Mouse (Mus musculus) C2C12 (cell line): Measurements from ENCODE around the gene Mrps24. TPM values are rescaled to one million over a fixed set of nuclear protein-coding genes. Genes with fewer than 3 reads are reported as not detected.

Experiments
- H3K27me3 ChIP-seq: one replicate; pipeline ENCODE4 v1.6.1; 2011; ENCODE audit not compliant: control insufficient read depth, insufficient read depth, insufficient read length
- H3K36me3 ChIP-seq: one replicate; pipeline ENCODE4 v1.6.1; 2011; ENCODE audit not compliant: control insufficient read depth, insufficient read depth
- H3K4me3 ChIP-seq: one replicate; pipeline ENCODE4 v1.5.1; 2011; ENCODE audit warnings: mild to moderate bottlenecking, control low read depth; ENCODE audit not compliant: poor library complexity, insufficient read depth, severe bottlenecking
- H3K79me2 ChIP-seq: one replicate; pipeline ENCODE4 v1.6.1; 2011; ENCODE audit not compliant: control insufficient read depth, insufficient read depth
- H3K79me3 ChIP-seq: one replicate; pipeline ENCODE4 v1.6.1; 2011; ENCODE audit warnings: low read depth, control low read depth
- H3ac ChIP-seq: one replicate; pipeline ENCODE3; 2011; ENCODE audit warnings: low read depth; ENCODE audit not compliant: control insufficient read depth, insufficient read length
- CEBPB ChIP-seq: IDR thresholded peaks from one replicate; pipeline ENCODE4 v1.6.1; 2011; ENCODE audit warnings: low read depth, mild to moderate bottlenecking, control low read depth, moderate library complexity
- CTCF ChIP-seq: IDR thresholded peaks from one replicate; pipeline ENCODE4 v1.5.1; 2011; ENCODE audit not compliant: control insufficient read depth, insufficient read depth, insufficient read length
- FOSL1 ChIP-seq: IDR thresholded peaks from one replicate; pipeline ENCODE4 v1.8.0; 2011; ENCODE audit warnings: mild to moderate bottlenecking, low read length; ENCODE audit not compliant: poor library complexity, insufficient read depth, severe bottlenecking
- MAX ChIP-seq: IDR thresholded peaks from one replicate; pipeline ENCODE4 v1.6.1; 2011; ENCODE audit warnings: mild to moderate bottlenecking, control low read depth
- MYOD1 ChIP-seq: IDR thresholded peaks from one replicate; pipeline ENCODE4 v1.6.1; 2011; ENCODE audit warnings: low read depth; ENCODE audit not compliant: control insufficient read depth, insufficient read length
- MYOG ChIP-seq: IDR thresholded peaks from one replicate; pipeline ENCODE4 v1.6.1; 2011; ENCODE audit not compliant: control insufficient read depth, insufficient read length; ENCODE audit errors: extremely low read depth
- USF1 ChIP-seq: IDR thresholded peaks from one replicate; pipeline ENCODE4 v1.6.1; 2011; ENCODE audit warnings: low read depth, mild to moderate bottlenecking, control low read depth, moderate library complexity
- polyA plus RNA-seq: library from polyadenylated mRNA; unstranded; fragments of >200 nt; fragmentation: generic; extraction: Trizol; gene quantifications from one replicate; pipeline ENCODE4 v1.2.1, GENCODE M21; 2012; ENCODE audit warnings: missing spikeins

Mrps24 gene
- polyA plus RNA-seq, 1 experiment: 150 TPM

DNA sequence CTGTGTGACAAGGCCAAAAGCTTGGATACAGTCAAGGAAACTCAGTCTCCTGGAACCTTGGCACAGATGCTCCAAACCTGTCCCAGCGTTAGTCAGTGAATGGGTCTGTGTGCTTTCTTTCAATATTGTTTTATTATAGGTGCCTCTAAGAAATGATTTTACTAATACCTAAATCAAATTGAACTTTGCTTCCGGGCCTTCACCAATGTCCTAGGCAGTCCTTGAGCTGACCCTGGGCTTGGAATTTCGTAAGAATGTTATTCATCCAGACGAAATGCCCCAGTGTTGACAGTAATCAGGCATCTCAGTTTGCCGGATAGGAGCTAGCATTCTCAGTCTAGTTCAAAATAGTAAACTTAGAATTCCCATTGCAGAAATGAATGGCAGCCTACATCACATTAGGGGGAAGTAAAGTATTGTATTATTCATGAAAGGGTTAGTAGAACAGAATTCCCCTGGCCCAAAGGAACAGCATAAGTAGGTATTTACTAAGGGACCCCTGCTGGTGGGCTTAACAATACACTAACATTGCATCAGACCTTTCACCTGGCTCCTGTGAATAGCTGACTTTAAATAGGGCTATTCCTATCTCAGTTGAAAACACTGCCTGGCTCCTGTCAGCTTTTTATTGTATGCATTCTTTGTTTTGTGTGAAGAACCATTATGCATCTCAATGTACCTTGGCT, 13.1 kb downstream of the Mrps24 start:
- TF ChIP-seq USF1 (no peak), FOSL1 (no peak), CTCF (no peak), CEBPB (no peak), MYOD1 (no peak), MYOG (no peak), MAX (no peak)
- Histone ChIP-seq H3K4me3 (no peak overlapping the region), H3ac (no peak overlapping the region), H3K79me3 (peaks cover 16% of the 10 kb centered on the region), H3K79me2 (peaks cover 28% of the 10 kb centered on the region), H3K27me3 (no peaks in the 10 kb centered on the region), H3K36me3 (peaks cover 6% of the 10 kb centered on the region)

GRCm38 (mm10) chr11:5701821-5702220, 13.7 kb downstream of the Mrps24 start:
- Histone ChIP-seq H3K79me2 (peaks cover 23% of the 10 kb centered on the region), H3K36me3 (peaks cover 6% of the 10 kb centered on the region), H3K4me3 (no peak overlapping the region), H3K27me3 (no peaks in the 10 kb centered on the region), H3K79me3 (peaks cover 12% of the 10 kb centered on the region), H3ac (no peak overlapping the region)
- TF ChIP-seq MYOG (no peak), MYOD1 (no peak), CEBPB (no peak), USF1 (no peak), FOSL1 (no peak), CTCF (no peak), MAX (no peak)

DNA sequence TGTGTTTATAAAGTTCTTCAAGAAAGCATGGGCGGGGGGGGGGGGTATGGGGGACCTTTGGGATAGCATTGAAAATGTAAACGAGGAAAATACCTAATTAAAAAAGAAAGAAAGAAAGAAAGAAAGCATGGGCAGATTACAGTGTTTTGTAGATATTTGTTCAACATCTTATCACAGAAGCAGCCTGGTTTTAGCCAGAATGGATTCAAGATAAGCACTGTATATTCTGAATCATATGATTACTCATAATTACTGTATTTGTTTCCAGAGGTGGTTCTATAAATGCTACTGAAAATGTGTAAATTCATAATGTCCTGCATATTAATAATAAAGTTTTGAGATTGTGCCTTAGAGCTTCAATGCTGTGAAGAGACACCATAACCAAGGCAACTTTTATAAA, 14.2 kb downstream of the Mrps24 start:
- H3K27me3 ChIP-seq: no peaks in the 10 kb centered on the region
- no peak overlapping the region for H3K4me3 ChIP-seq
- peaks cover 7% of the 10 kb centered on the region for H3K79me3 ChIP-seq
- TF ChIP-seq CTCF (no peak), USF1 (no peak), MAX (no peak), MYOG (no peak), CEBPB (no peak), FOSL1 (no peak), MYOD1 (no peak)
- peaks cover 17% of the 10 kb centered on the region for H3K79me2 ChIP-seq
- H3ac ChIP-seq: no peak overlapping the region
- H3K36me3 ChIP-seq: peaks cover 6% of the 10 kb centered on the region

GRCm38 (mm10) chr11:5700808-5701207, 14.7 kb downstream of the Mrps24 start:
- Histone ChIP-seq H3K36me3 (peaks cover 6% of the 10 kb centered on the region), H3K79me3 (peaks cover 2% of the 10 kb centered on the region), H3ac (no peak overlapping the region), H3K4me3 (no peak overlapping the region), H3K79me2 (peaks cover 12% of the 10 kb centered on the region), H3K27me3 (no peaks in the 10 kb centered on the region)
- no peak for TF ChIP-seq MYOG
- TF ChIP-seq CTCF: no peak
- no peak for TF ChIP-seq CEBPB
- no peak for TF ChIP-seq MYOD1
- no peak for TF ChIP-seq FOSL1
- TF ChIP-seq USF1: no peak
- TF ChIP-seq MAX: no peak

DNA sequence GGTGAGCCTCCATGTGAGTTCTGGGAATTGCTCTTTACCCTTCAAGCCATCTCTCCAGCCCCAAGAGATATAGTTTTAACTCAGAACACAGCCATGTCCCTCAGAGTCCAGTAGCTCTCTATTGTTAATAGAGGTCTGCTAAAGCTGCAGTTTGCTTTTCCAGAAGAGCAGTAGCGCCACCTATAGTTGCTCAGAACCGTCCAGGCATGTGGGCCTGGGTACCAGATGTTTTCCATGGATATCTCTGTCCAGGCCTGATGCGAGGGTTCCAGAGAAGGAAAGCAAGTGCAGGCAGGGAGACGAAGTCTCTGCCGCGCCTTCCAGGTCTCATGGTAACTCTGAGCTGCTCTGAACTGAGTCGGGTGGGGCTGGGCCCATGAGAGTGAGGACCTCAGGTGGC, 23.7 kb downstream of the Mrps24 start:
- Histone ChIP-seq H3K4me3 (no peak overlapping the region), H3K79me2 (no peaks in the 10 kb centered on the region), H3ac (no peak overlapping the region), H3K36me3 (no peaks in the 10 kb centered on the region), H3K79me3 (no peaks in the 10 kb centered on the region), H3K27me3 (peaks cover 15% of the 10 kb centered on the region)
- TF ChIP-seq FOSL1: no peak
- no peak for TF ChIP-seq CEBPB
- no peak for TF ChIP-seq USF1

DNA sequence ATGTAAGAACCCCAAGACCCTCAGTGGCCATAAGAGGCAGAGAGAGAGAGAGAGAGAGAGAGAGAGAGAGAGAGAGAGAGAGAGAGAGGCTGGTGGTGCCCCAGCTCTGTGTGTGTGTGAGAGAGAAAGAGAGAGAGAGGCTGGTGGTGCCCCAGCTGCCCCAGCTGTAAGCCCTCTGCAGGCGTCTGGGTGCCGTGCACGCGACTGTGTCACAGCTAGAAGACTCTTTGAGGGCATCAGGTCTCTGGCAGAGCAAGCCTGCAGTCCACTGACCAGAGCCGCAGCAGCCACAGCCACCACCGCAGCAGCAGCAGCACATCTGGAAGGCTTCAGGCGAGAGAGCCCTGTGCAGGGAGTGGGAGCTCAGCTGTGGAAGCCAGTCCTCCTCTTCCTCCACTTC, 31.2 kb downstream of the Mrps24 start:
- TF ChIP-seq CEBPB (no peak), MYOG (no peak), MYOD1 (no peak), USF1 (no peak), FOSL1 (no peak), MAX (no peak), CTCF (no peak)
- no peaks in the 10 kb centered on the region for H3K36me3 ChIP-seq
- no peaks in the 10 kb centered on the region for H3K79me2 ChIP-seq
- no peaks in the 10 kb centered on the region for H3K79me3 ChIP-seq
- peaks cover 14% of the 10 kb centered on the region for H3K27me3 ChIP-seq
- no peak overlapping the region for H3ac ChIP-seq
- no peak overlapping the region for H3K4me3 ChIP-seq
